Mouse (Mus musculus) cerebellum, postnatal 36 days (tissue): ENCODE measurements at regions not wholly inside any gene's neighbourhood (a gene's known extent, or its start where the extent isn't known, plus 50 kb on each side); places are given as distances from the start of the nearest gene placed in this dataset.

ENCODE experiments used
- DNase-seq, 2 experiments: peaks; one replicate each; pipeline ENCODE4 v3.0.0; 2021 to 2022; ENCODE audit warnings: mixed read lengths in 2 of 2

DNA sequence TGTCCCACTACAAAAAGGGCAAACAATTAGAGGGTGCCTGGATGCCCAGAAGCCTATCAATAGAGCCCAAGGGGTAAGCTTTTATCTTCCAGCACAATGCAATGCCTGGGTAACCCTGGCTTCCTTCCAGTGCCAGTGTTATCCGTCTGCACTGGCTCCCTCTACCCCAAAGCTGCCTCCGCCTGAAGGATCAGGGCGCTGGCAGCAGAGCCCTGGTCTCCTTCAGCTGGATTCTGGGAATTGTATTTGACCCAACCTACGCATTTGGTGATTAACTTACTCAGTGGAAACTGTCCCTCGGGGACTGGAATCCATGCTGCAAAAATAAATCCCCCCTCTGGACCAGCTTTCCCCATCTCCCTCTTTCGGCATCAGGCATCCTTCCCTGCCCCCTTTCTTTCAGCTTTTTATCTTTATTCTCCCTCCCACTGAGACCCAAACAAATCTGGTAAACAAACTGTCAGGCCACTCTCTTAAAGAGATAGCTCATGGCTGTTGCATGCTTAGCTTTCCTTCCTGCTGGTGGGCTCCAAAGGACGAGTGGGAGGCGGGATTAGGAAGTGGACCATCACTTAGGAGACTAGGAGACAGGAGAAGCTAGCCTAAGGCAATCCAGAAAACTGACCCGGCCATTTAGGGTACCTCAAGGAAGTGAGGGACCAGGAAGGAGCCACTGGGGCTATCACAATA, 111.5 kb upstream of the Haao start:
- peak in 1 of 2 experiments; percentile 7 for DNase-seq

- DNase-seq = no peak
Measured at GRCm38 (mm10) chr17:83958706-83959105, 110.9 kb upstream of the Haao start.

DNA sequence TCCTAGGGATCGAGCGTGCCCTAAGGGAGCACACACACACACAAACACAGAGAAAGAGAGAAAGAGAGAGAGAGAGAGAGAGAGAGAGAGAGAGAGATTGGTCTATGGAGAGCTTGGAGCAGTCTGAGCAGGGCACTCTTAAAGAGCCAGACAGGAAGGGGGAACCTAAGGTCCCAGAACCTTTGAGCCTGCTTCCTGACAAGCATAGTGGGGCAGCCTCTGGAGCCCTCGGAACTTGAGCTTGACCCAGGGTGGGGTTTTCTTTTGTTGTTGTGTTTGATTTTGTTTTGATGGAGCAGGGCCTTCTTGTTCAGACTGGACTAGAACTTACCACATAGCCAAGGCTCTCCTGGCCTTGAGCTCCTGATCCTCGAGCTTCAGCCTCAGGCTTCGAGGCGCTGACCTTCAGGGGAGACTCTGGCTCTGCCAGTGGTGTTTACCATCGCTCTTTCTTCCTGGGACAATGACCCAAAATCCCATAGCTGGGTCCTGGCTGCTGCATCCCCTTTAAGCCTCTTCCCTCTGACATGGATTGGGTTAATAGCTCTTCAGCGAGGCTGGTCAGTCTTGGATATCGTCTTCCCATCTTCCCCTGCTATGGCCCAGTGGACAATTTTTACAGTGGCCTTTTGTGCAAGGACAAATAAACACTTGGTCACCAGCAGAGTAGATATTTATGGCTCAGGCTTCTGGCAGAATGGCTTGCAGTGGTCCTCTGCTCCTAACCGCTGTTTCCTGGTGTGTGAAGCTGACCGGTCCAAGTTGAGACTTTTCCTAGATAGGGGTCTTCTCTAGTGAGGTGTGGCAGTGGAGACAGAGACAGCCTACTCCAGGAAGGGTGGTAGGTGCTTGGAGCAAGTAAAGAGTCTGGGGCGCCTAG, 110.1 kb upstream of the Haao start:
- DNase-seq = no peak

DNA sequence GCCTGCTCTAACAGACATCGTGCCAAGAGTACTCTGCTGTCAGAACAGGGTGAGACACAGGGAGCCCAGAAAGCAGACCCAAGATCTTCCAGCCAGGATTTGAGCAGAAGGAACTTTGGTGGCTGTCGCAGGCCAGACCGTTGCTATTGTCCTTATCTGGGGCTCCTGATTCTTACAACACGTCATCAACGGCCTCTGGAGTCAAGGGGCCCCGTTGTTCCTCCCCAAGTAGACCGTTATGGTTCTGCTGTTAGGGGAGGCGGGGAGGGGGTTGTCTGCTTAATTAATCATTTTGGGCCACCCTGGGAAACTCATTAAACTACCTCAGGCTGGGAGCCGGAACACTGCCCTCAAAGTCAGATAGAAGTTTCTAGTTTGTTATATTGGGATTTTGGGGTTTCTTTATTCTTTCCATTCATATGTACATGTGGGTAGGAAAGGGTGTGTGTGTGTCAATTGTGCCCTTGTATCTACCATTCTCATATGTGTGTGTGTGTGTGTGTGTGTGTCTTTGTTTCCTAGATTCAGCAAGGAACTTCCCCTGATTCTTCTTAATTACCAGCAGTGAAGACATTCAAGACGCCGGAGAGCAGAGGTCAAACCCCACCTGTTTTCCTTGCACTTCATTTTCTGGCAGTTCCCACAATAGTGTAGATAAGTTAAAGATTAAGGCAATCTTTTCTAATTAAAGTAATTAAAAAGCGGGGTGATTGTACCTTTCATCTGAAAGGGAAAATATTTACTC, 109.2 kb upstream of the Haao start:
- no peak for DNase-seq

DNA sequence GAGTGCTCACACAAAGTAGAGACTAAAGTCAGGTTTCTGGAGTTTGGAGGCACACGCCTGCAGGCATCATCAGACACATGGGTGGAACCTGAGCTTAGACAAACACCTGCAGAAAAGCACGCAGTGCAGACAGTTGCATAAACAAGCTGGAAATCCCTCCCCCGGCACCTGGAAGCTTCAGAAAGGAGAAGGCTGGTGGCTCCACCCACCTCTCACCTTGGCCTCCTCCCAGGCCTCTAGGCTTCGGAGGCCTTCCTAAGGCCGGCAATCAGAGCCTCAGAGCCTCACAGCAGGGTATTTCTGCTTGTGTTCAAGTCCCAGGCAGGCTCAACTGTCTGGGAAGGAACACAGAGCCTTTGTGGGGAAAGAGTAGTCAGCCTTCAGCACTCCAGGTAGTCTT, 108.2 kb upstream of the Haao start:
- no peak for DNase-seq

- DNase-seq = no peak
Measured at GRCm38 (mm10) chr17:83955058-83955697, 107.4 kb upstream of the Haao start.

DNA sequence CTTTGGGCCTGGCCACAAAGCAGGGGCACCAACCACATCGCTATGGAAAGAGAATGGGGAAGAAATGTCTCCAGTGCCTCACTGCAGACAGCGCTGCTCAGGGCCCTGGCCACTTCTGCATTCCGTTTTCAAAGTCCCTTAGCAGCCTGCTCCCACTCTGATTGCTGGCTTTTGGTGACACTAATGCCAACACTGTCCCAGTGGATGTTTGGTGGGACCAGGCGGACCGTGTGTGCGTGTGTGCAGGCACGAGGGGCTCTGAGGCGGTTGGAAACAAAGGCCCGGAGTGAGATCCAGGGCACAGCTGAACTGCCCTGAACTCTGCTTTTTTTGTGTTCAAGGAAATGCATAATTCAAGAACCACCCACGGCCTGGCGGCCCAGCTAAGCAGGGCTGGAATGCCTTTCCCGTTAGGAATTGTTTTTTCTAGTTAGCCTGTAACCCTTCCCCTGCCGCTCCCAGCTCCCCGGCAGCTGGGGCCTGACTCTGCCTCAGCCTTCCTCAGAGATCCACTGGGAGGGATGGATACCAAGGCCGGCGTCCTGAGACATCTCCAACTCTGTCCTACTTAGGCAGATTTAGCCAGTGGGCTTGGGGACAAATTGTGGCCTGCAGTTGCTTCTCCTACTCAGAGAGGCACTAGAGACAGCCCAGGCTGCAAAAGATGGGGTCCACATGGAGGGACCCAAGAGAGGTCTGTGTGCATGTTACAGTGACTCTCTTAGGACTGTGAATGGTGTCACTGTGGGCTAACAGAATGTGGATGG, 106.7 kb upstream of the Haao start:
- no peak for DNase-seq

DNA sequence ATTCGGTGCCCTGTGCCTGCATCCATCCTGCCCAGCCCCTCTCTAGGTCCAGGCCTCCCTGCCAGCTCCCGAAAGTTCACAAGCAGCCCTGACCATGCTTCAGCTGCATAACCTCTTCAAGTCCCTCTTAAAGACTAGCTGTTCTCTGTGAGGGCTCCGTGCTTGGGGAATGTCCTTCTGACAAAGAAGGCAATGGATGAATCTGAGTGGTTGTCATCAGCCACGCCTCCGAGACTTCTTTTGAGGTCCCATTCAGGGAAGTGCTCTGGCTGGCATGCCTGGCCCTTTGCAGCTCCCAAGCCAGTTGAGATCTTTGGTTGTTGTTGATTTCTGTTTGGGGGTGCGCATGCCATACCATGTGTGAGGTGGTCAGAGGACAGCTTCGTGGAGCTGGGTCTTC, 105.9 kb upstream of the Haao start:
- no peak for DNase-seq

DNA sequence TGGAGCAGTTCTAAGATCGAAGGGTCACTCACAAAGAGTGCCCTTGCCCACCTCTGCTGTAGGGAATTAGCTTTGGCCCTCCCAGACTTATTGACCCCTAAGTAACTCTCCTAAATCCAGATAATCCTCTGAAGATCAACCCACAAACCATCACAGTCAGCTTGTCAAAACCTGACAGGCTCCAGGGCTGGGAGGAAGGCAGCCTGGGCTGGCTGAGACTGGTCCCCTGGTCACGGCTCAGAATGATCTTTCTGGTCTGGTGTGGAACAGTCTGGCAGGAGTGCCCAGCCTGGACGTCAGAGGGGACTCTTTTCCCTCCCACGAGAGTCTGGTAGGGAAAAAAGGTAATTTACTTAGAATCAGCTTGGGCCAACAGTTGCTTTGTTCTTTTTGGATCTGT, 99.0 kb upstream of the Haao start:
- no peak for DNase-seq

- DNase-seq = no peak
Measured at GRCm38 (mm10) chr17:83939344-83939743, 91.6 kb upstream of the Haao start.

DNA sequence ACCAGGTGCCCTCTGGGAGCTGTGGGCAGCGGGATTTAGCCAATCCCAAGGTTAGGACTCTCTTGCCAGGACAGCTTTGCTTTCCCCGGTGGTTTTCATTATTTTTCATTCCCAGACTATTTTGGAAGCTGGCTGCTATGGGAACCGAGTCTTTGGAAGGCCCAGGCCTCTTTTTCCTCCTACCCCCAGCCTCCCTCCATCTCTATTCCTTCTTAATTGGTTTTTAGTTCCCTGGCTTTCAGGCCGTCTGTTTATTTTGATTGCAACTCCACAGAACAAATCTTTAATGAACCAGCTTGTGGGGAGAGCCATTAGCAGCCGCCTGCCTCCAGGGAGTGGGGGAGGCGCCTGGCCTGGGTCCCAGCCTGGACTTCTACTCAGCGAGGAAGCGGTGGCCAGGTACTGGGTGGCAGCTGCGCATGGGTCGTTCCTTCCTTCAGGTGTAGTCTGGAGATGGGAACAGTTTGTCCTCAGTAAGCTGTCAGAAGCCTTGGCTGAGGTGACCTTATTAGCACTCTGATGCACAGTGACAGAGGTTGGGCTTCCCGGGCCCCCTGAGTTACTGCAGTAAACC, 91.0 kb upstream of the Haao start:
- peak; percentile 43 to 58 for DNase-seq

DNA sequence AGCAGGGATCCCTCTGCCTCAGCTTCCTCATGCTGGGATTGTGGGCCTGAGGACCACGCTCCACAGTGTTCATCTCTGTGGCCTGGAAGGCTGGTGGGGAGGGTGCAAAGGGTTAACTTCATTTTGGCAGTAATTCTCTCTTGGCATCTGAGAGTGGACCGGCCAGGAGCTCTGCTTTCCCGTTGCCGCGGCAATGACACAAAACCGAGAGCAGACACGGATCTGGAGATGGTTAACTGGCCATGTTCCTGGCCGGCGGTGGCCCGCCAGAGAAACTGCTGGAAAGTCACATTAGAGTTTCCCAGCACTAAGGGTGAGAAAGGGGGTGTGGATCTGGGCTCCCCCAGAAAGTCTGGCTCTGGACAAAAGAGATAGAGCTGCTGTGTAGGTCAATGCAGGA, 89.8 kb upstream of the Haao start:
- peak in 1 of 2 experiments; percentile 25 for DNase-seq

- DNase-seq = no peak
Measured at GRCm38 (mm10) chr17:83936677-83937076, 88.9 kb upstream of the Haao start.

DNA sequence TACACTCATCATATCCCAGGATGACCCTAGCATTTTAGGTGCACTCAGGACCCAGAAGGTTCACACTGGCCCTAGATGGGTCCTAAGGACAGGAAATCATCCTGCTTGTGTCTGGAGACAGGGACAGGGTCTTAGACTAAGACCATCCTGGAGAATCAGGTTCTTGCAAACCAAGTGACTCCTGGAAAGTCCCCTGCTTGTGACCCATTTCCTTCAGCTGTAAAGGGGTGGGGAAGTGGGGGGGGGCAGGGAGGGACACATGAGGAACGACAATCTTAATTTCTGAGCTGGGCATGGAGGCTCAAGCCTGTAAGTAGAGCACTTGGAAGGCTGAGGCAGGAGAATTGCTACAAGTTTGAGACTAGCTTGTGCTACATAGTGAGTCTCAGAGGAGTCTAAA, 88.2 kb upstream of the Haao start:
- no peak for DNase-seq

DNA sequence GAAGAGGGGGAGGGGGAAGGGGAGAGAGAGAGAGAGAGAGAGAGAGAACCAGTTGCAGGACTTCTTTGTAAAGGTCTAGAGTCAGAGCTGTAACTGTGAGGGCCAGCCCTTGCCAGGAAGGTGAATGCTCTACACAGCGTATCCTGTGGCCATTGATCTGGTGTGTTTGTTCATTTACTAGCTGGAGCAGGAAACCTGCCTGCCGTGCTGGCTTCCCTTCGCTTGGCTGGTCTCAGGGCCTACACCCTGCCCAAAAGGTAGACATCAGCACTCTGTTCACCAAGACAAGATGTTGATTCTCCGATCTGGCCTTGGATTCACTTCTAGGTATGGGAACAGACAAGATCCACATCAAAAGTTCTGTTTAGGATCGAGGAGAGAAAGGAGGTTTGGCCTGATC, 87.5 kb upstream of the Haao start:
- DNase-seq = no peak

GRCm38 (mm10) chr17:83933743-83934142, 86.0 kb upstream of the Haao start:
- no peak for DNase-seq

GRCm38 (mm10) chr17:83930401-83930800, 82.6 kb upstream of the Haao start:
- DNase-seq = no peak

GRCm38 (mm10) chr17:83927749-83928387, 80.1 kb upstream of the Haao start:
- no peak for DNase-seq

- DNase-seq = no peak
Measured at GRCm38 (mm10) chr17:83924259-83924922, 76.6 kb upstream of the Haao start.

DNA sequence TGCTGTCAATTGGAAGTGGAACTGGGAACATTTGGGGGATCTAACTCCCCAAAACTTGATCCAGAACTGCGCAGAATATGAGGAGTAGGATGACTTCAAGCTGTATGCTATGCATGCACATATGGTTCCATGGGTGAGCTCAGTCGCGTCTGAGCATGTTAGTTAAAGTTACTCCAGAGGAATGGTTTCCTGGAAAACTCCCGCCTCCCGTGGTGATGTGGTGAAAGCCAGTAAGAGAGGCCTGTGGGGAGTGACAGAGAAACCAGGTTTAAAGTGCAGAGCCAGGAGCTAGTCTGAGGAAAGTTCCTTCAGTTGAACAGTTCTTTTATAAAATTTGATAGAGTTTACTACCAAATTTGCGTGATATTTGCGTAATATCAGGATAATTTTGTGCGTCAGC, 73.1 kb upstream of the Haao start:
- DNase-seq = no peak

DNA sequence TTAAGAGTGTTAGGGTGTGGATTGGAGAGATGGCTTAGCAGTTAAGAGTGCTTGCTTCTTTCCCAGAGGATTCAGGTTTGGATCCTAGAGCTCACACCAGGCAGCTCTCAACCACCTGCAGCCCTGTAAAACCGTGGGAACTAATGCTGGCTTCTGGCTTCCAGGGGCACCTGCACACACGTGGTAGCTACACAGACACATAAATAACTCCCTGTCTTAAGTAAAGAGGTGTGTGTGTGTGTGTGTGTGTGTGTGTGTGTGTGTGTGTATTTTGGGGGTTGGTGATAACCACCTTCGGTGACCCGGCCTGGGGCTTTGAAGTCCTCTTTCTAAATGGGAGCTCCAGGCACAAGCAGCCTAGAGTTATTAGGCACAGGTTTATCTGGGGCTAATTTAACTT, 72.5 kb upstream of the Haao start:
- no peak for DNase-seq
